ENCODE assay signal across 8 mouse cellular contexts in the genomic region with DNA sequence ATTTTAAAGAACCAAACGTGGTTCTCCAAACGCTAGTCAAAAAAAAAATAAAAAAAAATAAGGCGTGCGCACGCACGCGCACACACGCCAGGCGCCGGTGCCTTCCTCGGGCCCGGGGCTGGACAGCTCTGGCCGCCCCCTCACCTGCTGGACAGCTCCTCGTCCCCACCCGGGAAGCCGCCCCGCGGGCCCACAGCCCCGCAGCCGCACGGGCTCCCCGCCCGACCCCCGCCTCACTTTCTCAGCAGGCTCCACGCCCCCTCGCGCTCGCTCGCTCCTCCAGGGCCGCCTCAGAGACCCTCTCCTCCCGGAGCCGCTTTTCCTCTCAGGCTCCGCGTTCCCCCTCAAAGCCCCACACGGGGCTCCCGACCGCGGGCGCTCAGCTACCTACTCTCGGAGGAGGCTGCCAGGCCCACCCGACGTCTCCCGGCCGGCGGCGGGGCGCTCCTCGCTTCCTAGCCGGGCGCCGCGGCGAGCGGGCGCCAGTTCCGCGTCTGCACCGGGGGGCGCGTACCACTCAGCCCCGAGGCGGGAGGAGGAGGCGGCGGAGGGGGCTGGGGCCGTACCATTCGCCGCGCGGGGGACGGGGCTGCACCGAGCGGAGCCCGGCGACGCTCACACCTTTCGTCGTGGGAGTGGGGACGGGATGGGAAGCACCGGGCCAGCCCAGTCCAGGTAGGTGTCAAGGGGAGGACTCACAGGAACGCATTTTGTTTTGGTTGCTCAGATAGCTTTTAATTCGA. TPM values are rescaled to one million over a fixed set of nuclear protein-coding genes. Genes with fewer than 3 reads are reported as not detected.
DNase-seq lines count a peak whose midpoint lies in the region; ATAC-seq lines count a peak whose summit lies in the region.

No protein-coding gene starts in this region.

- H3K36me3 ChIP-seq in hindbrain, embryonic 15.5 days: peaks cover 10% of the 10 kb centered on the region; the same call in 1 of the 2 replicates

- DNase-seq in NIH3T3 (ENCODE audit: low read depth): peak; percentile 73
- peak; percentile 91 for DNase-seq in cerebellum, adult 8-10 months
- peak; percentile 63 to 90 for DNase-seq in frontal cortex, adult 2 months (ENCODE audit: extremely low spot score in 1 of 2, low spot score in 1 of 2)
- peak; percentile 87 to 91 for DNase-seq in left cerebral cortex, postnatal 36 days (ENCODE audit: low spot score in 2 of 2)
- peak; percentile 89 for DNase-seq in right cerebral cortex, postnatal 25 days
- DNase-seq in c-Kit-positive CD71-positive TER-119-positive erythroid progenitor cells, embryonic 14.5 days (ENCODE audit: low spot score): no peak

- no peaks in the 10 kb centered on the region for H3K9me3 ChIP-seq in hindbrain, embryonic 15.5 days

- peaks cover 29% of the 10 kb centered on the region for H3K4me1 ChIP-seq in hindbrain, embryonic 15.5 days (replicated peaks)

- peak overlapping the region; percentile 92 for H3K27ac ChIP-seq in hindbrain, embryonic 15.5 days (replicated peaks)

- H3K27me3 ChIP-seq in hindbrain, embryonic 15.5 days: no peaks in the 10 kb centered on the region

- H3K9ac ChIP-seq in hindbrain, embryonic 15.5 days: peak overlapping the region; percentile 88

- peak overlapping the region; percentile 77 for H3K4me2 ChIP-seq in hindbrain, embryonic 15.5 days

- intact Hi-C loops in left cerebral cortex, postnatal 36 days (cut with DNase I): loop anchor here (2.0 to 5.0 kb wide), 2 partner anchors 54 to 65 kb away; a partner anchor contains a TSS

- ATAC-seq in hindbrain, embryonic 15.5 days (ENCODE audit: low FRiP score, low read depth): peak; percentile 97
- peak; percentile 73 for ATAC-seq in megakaryocyte-erythroid progenitor cell, adult 5-6 weeks (replicated peaks; ENCODE audit: low FRiP score, low TSS enrichment, poor library complexity, severe bottlenecking)

- H3K4me3 ChIP-seq in hindbrain, embryonic 15.5 days: peak overlapping the region; percentile 86

- 1% methylated on average over 80 of the region's 81 CpGs for WGBS in hindbrain, embryonic 15.5 days

RNA-seq across cellular contexts. Expression of a gene that starts 1.1 kb away (rescaled TPM):
- polyA plus RNA-seq in frontal cortex, adult 2 months (2012; rRNA removed): 142 and 155 TPM in 2 replicates
- 57.6 and 62.3 TPM in 2 replicates for polyA plus RNA-seq in hindbrain, embryonic 15.5 days (2015; fragmentation: Nextera tagmentation; extraction: Ambion mirVana)
- 100 to 1,000 TPM; 227 to 230 TPM for total RNA-seq in left cerebral cortex, postnatal 36 days (2021)
- total RNA-seq in megakaryocyte-erythroid progenitor cell, adult 5-6 weeks (2014; fragmentation: Nextera tagmentation): 35.5 and 48.2 TPM in 2 replicates
- 21.9 and 26.1 TPM in 2 replicates for total RNA-seq in megakaryocyte-erythroid progenitor cell, adult 5-6 weeks (2017)

RNA-seq across cellular contexts. Expression of a gene that starts 20.1 kb away (rescaled TPM):
- 7.4 and 8.8 TPM in 2 replicates for polyA plus RNA-seq in frontal cortex, adult 2 months (2012; rRNA removed)
- 2.5 and 2.6 TPM in 2 replicates for polyA plus RNA-seq in hindbrain, embryonic 15.5 days (2015; fragmentation: Nextera tagmentation; extraction: Ambion mirVana)
- total RNA-seq in left cerebral cortex, postnatal 36 days (2021): 1 to 10 TPM; 3.1 to 4.2 TPM
- total RNA-seq in megakaryocyte-erythroid progenitor cell, adult 5-6 weeks (2014; fragmentation: Nextera tagmentation): 1.5 TPM in 1 of 2 replicates, not detected in the other
- not detected in 2 replicates for total RNA-seq in megakaryocyte-erythroid progenitor cell, adult 5-6 weeks (2017)

RNA-seq across cellular contexts. Expression of a gene that starts 20.1 kb away (rescaled TPM):
- polyA plus RNA-seq in frontal cortex, adult 2 months (2012; rRNA removed): 30.4 and 35.6 TPM in 2 replicates
- polyA plus RNA-seq in hindbrain, embryonic 15.5 days (2015; fragmentation: Nextera tagmentation; extraction: Ambion mirVana): 36.2 and 37.2 TPM in 2 replicates
- total RNA-seq in left cerebral cortex, postnatal 36 days (2021): 10 to 100 TPM; 44.5 to 46.9 TPM
- total RNA-seq in megakaryocyte-erythroid progenitor cell, adult 5-6 weeks (2014; fragmentation: Nextera tagmentation): 10.9 and 11.4 TPM in 2 replicates
- total RNA-seq in megakaryocyte-erythroid progenitor cell, adult 5-6 weeks (2017): 8.8 and 21.9 TPM in 2 replicates

RNA-seq across cellular contexts. Expression of a gene that starts 54.2 kb away (rescaled TPM):
- 37.8 and 39.2 TPM in 2 replicates for polyA plus RNA-seq in frontal cortex, adult 2 months (2012; rRNA removed)
- 16.3 and 16.6 TPM in 2 replicates for polyA plus RNA-seq in hindbrain, embryonic 15.5 days (2015; fragmentation: Nextera tagmentation; extraction: Ambion mirVana)
- 10 to 100 TPM in 1 of 2 experiments, 1 to 10 TPM in 1; 9.6 to 12.2 TPM for total RNA-seq in left cerebral cortex, postnatal 36 days (2021)
- total RNA-seq in megakaryocyte-erythroid progenitor cell, adult 5-6 weeks (2014; fragmentation: Nextera tagmentation): 16.9 and 32.3 TPM in 2 replicates
- 7.8 and 10.3 TPM in 2 replicates for total RNA-seq in megakaryocyte-erythroid progenitor cell, adult 5-6 weeks (2017)

Comparison
In these comparisons a context has a peak if more than half of its experiments do, and no peak if none do; other contexts are left out.
1. RNA of a gene that starts 1.1 kb away (total RNA-seq): 227 to 230 TPM in left cerebral cortex, postnatal 36 days; 21.9 to 48.2 TPM in megakaryocyte-erythroid progenitor cell, adult 5-6 weeks; every median in the first group is over 4 times any median in the second.